Mouse (Mus musculus) cortical plate, adult 2 months (tissue): ENCODE measurements around the gene Syngr4. TPM values are rescaled to one million over a fixed set of nuclear protein-coding genes. Genes with fewer than 3 reads are reported as not detected.

Experiments
- H3K27ac ChIP-seq: fragments of 200-500 bp; 2 replicates; pipeline ENCODE4 v1.5.1; 2012; ENCODE audit warnings: low read length, control low read depth, inconsistent platforms; ENCODE audit not compliant: insufficient read depth
- H3K4me1 ChIP-seq: fragments of 200-500 bp; 2 replicates; pipeline ENCODE4 v1.6.1; 2011; ENCODE audit warnings: low read length; ENCODE audit not compliant: control insufficient read depth, insufficient read depth
- H3K4me3 ChIP-seq: fragments of 200-500 bp; 2 replicates; pipeline ENCODE4 v1.5.1; 2011; ENCODE audit warnings: mild to moderate bottlenecking, low read length, control low read depth; ENCODE audit not compliant: insufficient read depth
- CTCF ChIP-seq: fragments of 200-500 bp; IDR thresholded peaks from 2 replicates; pipeline ENCODE4 v1.5.1; 2011; ENCODE audit warnings: mild to moderate bottlenecking, control low read depth, low read length; ENCODE audit not compliant: insufficient read depth; ENCODE audit errors: extremely low read depth
- POLR2A ChIP-seq: fragments of 200-500 bp; IDR thresholded peaks from 2 replicates; pipeline ENCODE4 v1.6.1; 2011; ENCODE audit warnings: mild to moderate bottlenecking, low read length, control low read depth; ENCODE audit not compliant: insufficient read depth; ENCODE audit errors: extremely low read depth
- polyA plus RNA-seq: library from polyadenylated mRNA; depleted of rRNA; stranded (reverse); fragments of >200 nt; gene quantifications from 2 replicates; pipeline ENCODE4 v1.2.3, GENCODE M21; 2012

Gene Syngr4
- polyA plus RNA-seq, 1 experiment, result 0.31 TPM

GRCm38 (mm10) chr7:45870282-45871058 is 26.0 kb downstream of the Syngr4 start:
- Histone ChIP-seq H3K27ac (no peak overlapping the region), H3K4me3 (peak overlapping the region; percentile 48), H3K4me1 (peaks cover 5% of the 10 kb centered on the region; the same call in 1 of the 2 replicates)
- no peak for TF ChIP-seq CTCF
- TF ChIP-seq POLR2A, result no peak

GRCm38 (mm10) chr7:45869787-45870186 is 26.7 kb downstream of the Syngr4 start:
- Histone ChIP-seq H3K4me3 (peak overlapping the region; percentile 48), H3K27ac (no peak overlapping the region), H3K4me1 (peaks cover 4% of the 10 kb centered on the region; the same call in 1 of the 2 replicates)
- TF ChIP-seq CTCF (no peak), POLR2A (no peak)

GRCm38 (mm10) chr7:45869107-45869670 is 27.3 kb downstream of the Syngr4 start:
- TF ChIP-seq CTCF, result no peak
- TF ChIP-seq POLR2A, result no peak
- Histone ChIP-seq H3K4me1 (0 out of 2 replicates have a peak, but pooled peaks cover 2% of the 10 kb centered on the region), H3K27ac (no peak overlapping the region), H3K4me3 (peak overlapping the region; percentile 48)

- no peak for TF ChIP-seq POLR2A
- TF ChIP-seq CTCF, result no peak
- Histone ChIP-seq H3K4me1 (no peaks in the 10 kb centered on the region), H3K4me3 (peak overlapping the region; percentile 48; the same call in 1 of the 2 replicates), H3K27ac (no peak overlapping the region)
Observed at GRCm38 (mm10) chr7:45867871-45868270, 28.6 kb downstream of the Syngr4 start.

- H3K27ac ChIP-seq, result no peak overlapping the region
- TF ChIP-seq POLR2A, result 0 out of 2 replicates have a peak, but pooled peaks have one; percentile 24
- TF ChIP-seq CTCF, result no peak
- H3K4me3 ChIP-seq, result peak overlapping the region; percentile 42
- H3K4me1 ChIP-seq, result no peaks in the 10 kb centered on the region
Observed at GRCm38 (mm10) chr7:45865925-45866910, 30.3 kb downstream of the Syngr4 start.

GRCm38 (mm10) chr7:45864435-45864834 is 32.1 kb downstream of the Syngr4 start:
- H3K4me1 ChIP-seq, result no peaks in the 10 kb centered on the region
- H3K4me3 ChIP-seq, result no peak overlapping the region
- TF ChIP-seq POLR2A (no peak), CTCF (no peak)
- H3K27ac ChIP-seq, result no peak overlapping the region

- Histone ChIP-seq H3K4me1 (no peaks in the 10 kb centered on the region), H3K4me3 (no peak overlapping the region), H3K27ac (no peak overlapping the region)
- no peak for TF ChIP-seq CTCF
- TF ChIP-seq POLR2A, result no peak
Observed at GRCm38 (mm10) chr7:45862804-45863203, 33.7 kb downstream of the Syngr4 start.

- H3K4me3 ChIP-seq, result no peak overlapping the region
- H3K4me1 ChIP-seq, result no peaks in the 10 kb centered on the region
- TF ChIP-seq POLR2A, result no peak
- no peak overlapping the region for H3K27ac ChIP-seq
Observed at GRCm38 (mm10) chr7:45859008-45859407, 37.5 kb downstream of the Syngr4 start.
